Mouse (Mus musculus) embryonic facial prominence, embryonic 12.5 days (tissue): ENCODE results near the gene Mast4. TPM values are rescaled to one million over a fixed set of nuclear protein-coding genes. Genes with fewer than 3 reads are reported as not detected.

Source experiments
- ATAC-seq: fragments of 200-750 bp; cut with Nextera tagmentation; 2 replicates; pipeline ENCODE4 v1.8.0; 2017; ENCODE audit not compliant: insufficient number of reproducible peaks, insufficient read depth, low FRiP score, low TSS enrichment
- H3K27ac ChIP-seq: fragments of 300-500 bp; sonication (generic); 2 replicates; pipeline ENCODE4 v1.5.1; 2016; ENCODE audit warnings: mild to moderate bottlenecking
- H3K27me3 ChIP-seq: fragments of 300-500 bp; sonication (generic); 2 replicates; pipeline ENCODE4 v1.6.1; 2016; ENCODE audit warnings: mild to moderate bottlenecking, moderate library complexity
- H3K36me3 ChIP-seq: fragments of 300-500 bp; sonication (generic); 2 replicates; pipeline ENCODE4 v1.6.1; 2016; ENCODE audit warnings: mild to moderate bottlenecking
- H3K4me1 ChIP-seq: fragments of 300-500 bp; sonication (generic); 2 replicates; pipeline ENCODE4 v1.6.1; 2016
- H3K4me2 ChIP-seq: fragments of 300-500 bp; sonication (generic); replicated peaks from 2 replicates; pipeline ENCODE4 v1.6.1; 2016; ENCODE audit warnings: mild to moderate bottlenecking, moderate library complexity
- H3K4me3 ChIP-seq: fragments of 300-500 bp; sonication (generic); 2 replicates; pipeline ENCODE4 v1.5.1; 2016; ENCODE audit warnings: mild to moderate bottlenecking
- H3K9ac ChIP-seq: fragments of 300-500 bp; sonication (generic); 2 replicates; pipeline ENCODE4 v1.6.1; 2016; ENCODE audit warnings: mild to moderate bottlenecking, moderate library complexity
- H3K9me3 ChIP-seq: fragments of 300-500 bp; sonication (generic); 2 replicates; pipeline ENCODE4 v1.6.1; 2016; ENCODE audit warnings: mild to moderate bottlenecking, moderate library complexity
- WGBS: fragments of 180-500 bp; shearing (Covaris S2); methylation state at CpG from one replicate; pipeline ENCODE4 v1.1.7; 2016; 5-methylcytosine and 5-hydroxymethylcytosine counted together
- polyA plus RNA-seq: library from polyadenylated mRNA; unstranded; fragments of >200 nt; fragmentation: Nextera tagmentation; extraction: Ambion mirVana; gene quantifications from 2 replicates; pipeline ENCODE4 v1.2.1, GENCODE M21; 2016

Gene Mast4
- polyA plus RNA-seq, 1 experiment from 2014 or later: 28.5 TPM

- H3K27ac ChIP-seq: no peak overlapping the region
- ATAC-seq: no peak
- no peak overlapping the region for H3K4me2 ChIP-seq
- H3K36me3 ChIP-seq: no peaks in the 10 kb centered on the region
- no peak overlapping the region for H3K9ac ChIP-seq
- H3K4me1 ChIP-seq: peaks cover 4% of the 10 kb centered on the region; the same call in 1 of the 2 replicates
- H3K9me3 ChIP-seq: no peaks in the 10 kb centered on the region
- 49% methylated on average over 10 of the region's 10 CpGs for WGBS
- H3K27me3 ChIP-seq: no peaks in the 10 kb centered on the region
- H3K4me3 ChIP-seq: no peak overlapping the region
Observed at GRCm38 (mm10) chr13:103315113-103315708, 19.1 kb downstream of the Mast4 start.

GRCm38 (mm10) chr13:103308296-103308695 is 26.0 kb downstream of the Mast4 start:
- no peaks in the 10 kb centered on the region for H3K27me3 ChIP-seq
- H3K4me3 ChIP-seq: no peak overlapping the region
- no peaks in the 10 kb centered on the region for H3K4me1 ChIP-seq
- H3K27ac ChIP-seq: no peak overlapping the region
- no peak overlapping the region for H3K4me2 ChIP-seq
- no peak overlapping the region for H3K9ac ChIP-seq
- WGBS: 90% methylated on average over 4 of the region's 4 CpGs
- ATAC-seq: no peak
- H3K9me3 ChIP-seq: no peaks in the 10 kb centered on the region
- no peaks in the 10 kb centered on the region for H3K36me3 ChIP-seq

GRCm38 (mm10) chr13:103303826-103304225 is 30.5 kb downstream of the Mast4 start:
- H3K4me2 ChIP-seq: no peak overlapping the region
- H3K36me3 ChIP-seq: no peaks in the 10 kb centered on the region
- no peak overlapping the region for H3K9ac ChIP-seq
- H3K9me3 ChIP-seq: no peaks in the 10 kb centered on the region
- no peak overlapping the region for H3K27ac ChIP-seq
- H3K4me1 ChIP-seq: peaks cover 4% of the 10 kb centered on the region; the same call in 1 of the 2 replicates
- WGBS: 83% methylated on average over 9 of the region's 9 CpGs
- ATAC-seq: no peak
- H3K27me3 ChIP-seq: no peaks in the 10 kb centered on the region
- H3K4me3 ChIP-seq: no peak overlapping the region

GRCm38 (mm10) chr13:103302508-103302907 is 31.8 kb downstream of the Mast4 start:
- H3K9ac ChIP-seq: no peak overlapping the region
- H3K36me3 ChIP-seq: no peaks in the 10 kb centered on the region
- no peak overlapping the region for H3K4me2 ChIP-seq
- H3K4me3 ChIP-seq: no peak overlapping the region
- no peaks in the 10 kb centered on the region for H3K9me3 ChIP-seq
- no peaks in the 10 kb centered on the region for H3K27me3 ChIP-seq
- H3K4me1 ChIP-seq: peaks cover 4% of the 10 kb centered on the region; the same call in 1 of the 2 replicates
- WGBS: 38% methylated on average over 6 of the region's 6 CpGs
- ATAC-seq: no peak
- no peak overlapping the region for H3K27ac ChIP-seq

GRCm38 (mm10) chr13:103302077-103302476 is 32.2 kb downstream of the Mast4 start:
- no peak overlapping the region for H3K27ac ChIP-seq
- no peak overlapping the region for H3K9ac ChIP-seq
- no peak overlapping the region for H3K4me2 ChIP-seq
- WGBS: 79% methylated on average over 2 of the region's 2 CpGs
- no peaks in the 10 kb centered on the region for H3K27me3 ChIP-seq
- peaks cover 4% of the 10 kb centered on the region; the same call in 1 of the 2 replicates for H3K4me1 ChIP-seq
- no peaks in the 10 kb centered on the region for H3K36me3 ChIP-seq
- no peak overlapping the region for H3K4me3 ChIP-seq
- H3K9me3 ChIP-seq: no peaks in the 10 kb centered on the region
- ATAC-seq: no peak

GRCm38 (mm10) chr13:103294424-103294823 is 39.9 kb downstream of the Mast4 start:
- Histone ChIP-seq H3K9ac (no peak overlapping the region), H3K4me2 (no peak overlapping the region), H3K4me3 (no peak overlapping the region), H3K36me3 (no peaks in the 10 kb centered on the region), H3K4me1 (no peaks in the 10 kb centered on the region), H3K27me3 (no peaks in the 10 kb centered on the region), H3K9me3 (no peaks in the 10 kb centered on the region), H3K27ac (no peak overlapping the region)
- ATAC-seq: no peak
- WGBS: 87% methylated on average over 13 of the region's 13 CpGs

- H3K36me3 ChIP-seq: no peaks in the 10 kb centered on the region
- H3K9ac ChIP-seq: no peak overlapping the region
- H3K9me3 ChIP-seq: no peaks in the 10 kb centered on the region
- no peak overlapping the region for H3K4me3 ChIP-seq
- H3K4me2 ChIP-seq: no peak overlapping the region
- WGBS: 64% methylated on average over 1 of the region's 1 CpGs
- H3K4me1 ChIP-seq: no peaks in the 10 kb centered on the region
- no peaks in the 10 kb centered on the region for H3K27me3 ChIP-seq
- no peak for ATAC-seq
- no peak overlapping the region for H3K27ac ChIP-seq
Observed at GRCm38 (mm10) chr13:103293121-103293520, 41.2 kb downstream of the Mast4 start.

GRCm38 (mm10) chr13:103291098-103291497 is 43.2 kb downstream of the Mast4 start:
- no peaks in the 10 kb centered on the region for H3K27me3 ChIP-seq
- 87% methylated on average over 4 of the region's 4 CpGs for WGBS

GRCm38 (mm10) chr13:103285821-103286220 is 48.5 kb downstream of the Mast4 start:
- Histone ChIP-seq H3K9ac (no peak overlapping the region), H3K4me3 (no peak overlapping the region), H3K9me3 (no peaks in the 10 kb centered on the region), H3K4me1 (no peaks in the 10 kb centered on the region), H3K27me3 (no peaks in the 10 kb centered on the region), H3K27ac (no peak overlapping the region), H3K36me3 (no peaks in the 10 kb centered on the region), H3K4me2 (no peak overlapping the region)
- 76% methylated on average over 5 of the region's 5 CpGs for WGBS
- no peak for ATAC-seq

More at GRCm38 (mm10) chr13:103291098-103291497, 43.2 kb downstream of the Mast4 start:
- Histone ChIP-seq H3K4me2 (no peak overlapping the region), H3K9me3 (no peaks in the 10 kb centered on the region), H3K4me3 (no peak overlapping the region), H3K36me3 (no peaks in the 10 kb centered on the region), H3K27ac (no peak overlapping the region), H3K4me1 (no peaks in the 10 kb centered on the region), H3K9ac (no peak overlapping the region)
- ATAC-seq: no peak

- H3K27ac ChIP-seq: no peak overlapping the region
- H3K9ac ChIP-seq: no peak overlapping the region
- H3K4me1 ChIP-seq: no peaks in the 10 kb centered on the region
- 94% methylated on average over 7 of the region's 7 CpGs for WGBS
- H3K9me3 ChIP-seq: no peaks in the 10 kb centered on the region
- H3K36me3 ChIP-seq: no peaks in the 10 kb centered on the region
- no peak overlapping the region for H3K4me3 ChIP-seq
- H3K4me2 ChIP-seq: no peak overlapping the region
- no peak for ATAC-seq
- no peaks in the 10 kb centered on the region for H3K27me3 ChIP-seq
Observed at GRCm38 (mm10) chr13:103285036-103285435, 49.3 kb downstream of the Mast4 start.

- no peak for ATAC-seq
- Histone ChIP-seq H3K27ac (no peak overlapping the region), H3K4me3 (no peak overlapping the region), H3K9ac (no peak overlapping the region), H3K4me2 (no peak overlapping the region), H3K4me1 (no peaks in the 10 kb centered on the region; the same call in 1 of the 2 replicates), H3K36me3 (no peaks in the 10 kb centered on the region), H3K27me3 (no peaks in the 10 kb centered on the region), H3K9me3 (no peaks in the 10 kb centered on the region)
- 91% methylated on average over 9 of the region's 9 CpGs for WGBS
Observed at GRCm38 (mm10) chr13:103270856-103271391, 63.4 kb downstream of the Mast4 start.

GRCm38 (mm10) chr13:103262707-103263106 is 71.6 kb downstream of the Mast4 start:
- Histone ChIP-seq H3K4me2 (no peak overlapping the region), H3K36me3 (no peaks in the 10 kb centered on the region), H3K27me3 (no peaks in the 10 kb centered on the region), H3K4me1 (no peaks in the 10 kb centered on the region), H3K4me3 (no peak overlapping the region), H3K9ac (no peak overlapping the region), H3K9me3 (no peaks in the 10 kb centered on the region; the same call in 1 of the 2 replicates), H3K27ac (no peak overlapping the region)
- 77% methylated on average over 3 of the region's 3 CpGs for WGBS
- no peak for ATAC-seq
